Mouse (Mus musculus) testis, adult 10 weeks (tissue): Measurements from ENCODE around the gene Zfp873. TPM values are rescaled to one million over a fixed set of nuclear protein-coding genes. Genes with fewer than 3 reads are reported as not detected.

ENCODE experiments used
- polyA plus RNA-seq: library from polyadenylated mRNA; stranded (reverse); fragments of 350-450 nt; fragmentation: Illumina TruSeq; extraction: RNeasy Lipid Tissue Mini Kit (QIAGEN cat#74804); gene quantifications from one replicate; pipeline ENCODE4 v1.2.3, GENCODE M21; 2014; ENCODE audit warnings: low read depth, low replicate concordance

The Zfp873 gene
- polyA plus RNA-seq, result 2.4 TPM

DNA sequence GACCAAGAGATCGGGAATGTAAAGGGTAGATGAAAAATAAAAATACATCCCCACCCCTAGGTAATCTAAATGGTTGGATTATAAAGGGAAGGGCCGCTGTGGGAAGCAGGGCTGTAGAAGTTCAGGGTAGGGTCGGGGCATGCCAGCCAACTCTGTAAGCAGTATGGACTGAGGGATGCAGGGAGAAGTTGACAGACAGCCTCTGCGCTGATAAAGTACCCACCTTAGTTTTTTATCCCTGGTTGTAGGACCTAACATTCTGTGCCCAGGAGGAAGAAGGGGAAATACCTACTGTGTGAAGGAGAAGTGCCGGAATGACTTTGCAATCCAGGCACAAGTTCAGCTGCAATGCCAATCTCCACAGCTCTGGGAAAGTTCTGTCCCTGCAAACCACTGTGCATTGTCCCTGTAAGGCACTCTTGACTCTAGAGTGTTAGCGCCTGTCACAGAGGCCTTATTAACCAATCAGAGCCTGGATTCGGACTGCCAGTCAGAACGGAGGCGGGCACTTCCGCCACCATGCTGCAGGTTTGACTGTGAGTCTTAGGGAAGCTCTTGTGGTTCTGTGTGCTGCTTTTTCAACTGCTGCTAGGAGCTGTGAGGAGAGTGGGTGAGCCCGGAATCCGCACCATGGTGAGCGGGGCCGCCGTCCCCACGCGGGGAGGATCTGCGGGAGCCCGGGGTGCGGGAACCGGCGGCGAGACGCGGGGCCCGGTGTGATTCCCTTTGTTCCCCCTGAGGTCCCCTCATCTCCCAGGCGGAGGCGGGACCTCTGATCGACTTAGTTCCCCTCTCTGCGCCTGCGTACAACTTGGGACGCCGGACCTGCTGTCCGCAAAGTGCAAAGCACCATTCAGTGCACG is at the start of gene Zfp873:
Gene Zfp873 (plus strand): TSS at position 527 of the 863 bp plus-strand sequence.

GRCm38 (mm10) chr10:82082728-82083621 is 35.1 kb downstream of the Zfp873 start, which contains the start of gene BC024063:
Gene BC024063 (plus strand): TSS chr10:82083353.

Other genes starting within 250 kb of the Zfp873 start
- gene Gm4767, start 235.9 kb upstream of the Zfp873 start, polyA plus RNA-seq, result 3.0 TPM
- gene Gm32687, start 184.2 kb upstream of the Zfp873 start, polyA plus RNA-seq, result 13.4 TPM
- 4.8 TPM for gene Zfp781, start 117.6 kb upstream of the Zfp873 start, polyA plus RNA-seq
- gene BC024063, start 35.2 kb downstream of the Zfp873 start, polyA plus RNA-seq, result 6.9 TPM
- gene AU041133, start 79.9 kb downstream of the Zfp873 start, polyA plus RNA-seq, result 4.5 TPM
- 15.4 TPM for gene Zfp938, start 193.2 kb downstream of the Zfp873 start, polyA plus RNA-seq